Mouse (Mus musculus): ENCODE data around the gene Cdc37. TPM values are rescaled to one million over a fixed set of nuclear protein-coding genes. Genes with fewer than 3 reads are reported as not detected.
"Not testable (repeated sequence)": the region's sequence is repeated elsewhere in the genome, so short reads cannot be mapped to it uniquely, and the experiment has no call there.

Gene Cdc37
- polyA plus RNA-seq (2015; fragmentation: Nextera tagmentation; extraction: Ambion mirVana): 226 and 279 TPM in 2 replicates

- H3K36me3 ChIP-seq (ENCODE audit: control insufficient read depth, insufficient read depth): peaks cover 2% of the 10 kb centered on the region
- 3% methylated on average over 56 of the region's 56 CpGs for WGBS
- peak within 1 kb of the TSS; percentile 93 for H3K4me3 ChIP-seq (ENCODE audit: low read length)
- no peaks in the 10 kb centered on the region for H3K9me3 ChIP-seq (replicated peaks; ENCODE audit: control insufficient read depth, low read length)
- ATAC-seq (replicated peaks; ENCODE audit: extremely low read depth, insufficient read depth, low FRiP score): peak; percentile 91
- peak within 1 kb of the TSS; percentile 93 for H3K9ac ChIP-seq (ENCODE audit: low read length)
- peaks cover 51% of the 10 kb centered on the region for H3K4me1 ChIP-seq (ENCODE audit: control insufficient read depth, insufficient read depth, low read length)
- H3K4me2 ChIP-seq (ENCODE audit: low read depth, low read length): peak within 1 kb of the TSS; percentile 97
- peak within 1 kb of the TSS; percentile 84 for H3K27ac ChIP-seq (ENCODE audit: low read length)
- no peaks in the 10 kb centered on the region for H3K27me3 ChIP-seq (ENCODE audit: control insufficient read depth, insufficient read depth, low read length)
Observed at GRCm38 (mm10) chr9:21149654-21150419, at the start of gene Cdc37. Gene Cdc37, minus strand, starts transcription at chr9:21149982.

- WGBS: 89% methylated on average over 3 of the region's 3 CpGs
- no peak overlapping the region for H3K9ac ChIP-seq (ENCODE audit: low read length)
- no peak overlapping the region for H3K27ac ChIP-seq (ENCODE audit: low read length)
- peaks cover 2% of the 10 kb centered on the region; the same call in 1 of the 2 replicates for H3K4me1 ChIP-seq (ENCODE audit: control insufficient read depth, insufficient read depth, low read length)
- H3K9me3 ChIP-seq (replicated peaks; ENCODE audit: control insufficient read depth, low read length): no peaks in the 10 kb centered on the region
- no peak overlapping the region for H3K4me3 ChIP-seq (ENCODE audit: low read length)
- 0 out of 2 replicates have a peak, but pooled peaks cover 5% of the 10 kb centered on the region for H3K36me3 ChIP-seq (ENCODE audit: control insufficient read depth, insufficient read depth)
- no peaks in the 10 kb centered on the region for H3K27me3 ChIP-seq (ENCODE audit: control insufficient read depth, insufficient read depth, low read length)
- H3K4me2 ChIP-seq (ENCODE audit: low read depth, low read length): no peak overlapping the region
- no peak for ATAC-seq (replicated peaks; ENCODE audit: extremely low read depth, insufficient read depth, low FRiP score)
Observed at GRCm38 (mm10) chr9:21198960-21199359, 49.2 kb upstream of the Cdc37 start.

- Histone ChIP-seq H3K4me1 (ENCODE audit: control insufficient read depth, insufficient read depth, low read length) (peaks cover 2% of the 10 kb centered on the region; the same call in 1 of the 2 replicates), H3K9me3 (replicated peaks; ENCODE audit: control insufficient read depth, low read length) (no peaks in the 10 kb centered on the region), H3K36me3 (ENCODE audit: control insufficient read depth, insufficient read depth) (peaks cover 6% of the 10 kb centered on the region; the same call in 1 of the 2 replicates), H3K27me3 (ENCODE audit: control insufficient read depth, insufficient read depth, low read length) (no peaks in the 10 kb centered on the region), H3K4me3 (ENCODE audit: low read length) (no peak overlapping the region), H3K27ac (ENCODE audit: low read length) (no peak overlapping the region), H3K9ac (ENCODE audit: low read length) (no peak overlapping the region), H3K4me2 (ENCODE audit: low read depth, low read length) (no peak overlapping the region)
- WGBS: 49% methylated on average over 4 of the region's 4 CpGs
- no peak for ATAC-seq (replicated peaks; ENCODE audit: extremely low read depth, insufficient read depth, low FRiP score)
Observed at GRCm38 (mm10) chr9:21197981-21198380, 48.2 kb upstream of the Cdc37 start.

- Histone ChIP-seq H3K36me3 (ENCODE audit: control insufficient read depth, insufficient read depth) (peaks cover 15% of the 10 kb centered on the region), H3K4me2 (ENCODE audit: low read depth, low read length) (peak overlapping the region; percentile 53; the same call in 1 of the 2 replicates), H3K9ac (ENCODE audit: low read length) (peak overlapping the region; percentile 64), H3K27me3 (ENCODE audit: control insufficient read depth, insufficient read depth, low read length) (no peaks in the 10 kb centered on the region), H3K27ac (ENCODE audit: low read length) (no peak overlapping the region), H3K4me3 (ENCODE audit: low read length) (peak overlapping the region; percentile 30), H3K9me3 (replicated peaks; ENCODE audit: control insufficient read depth, low read length) (no peaks in the 10 kb centered on the region), H3K4me1 (ENCODE audit: control insufficient read depth, insufficient read depth, low read length) (peaks cover 2% of the 10 kb centered on the region; the same call in 1 of the 2 replicates)
- ATAC-seq (replicated peaks; ENCODE audit: extremely low read depth, insufficient read depth, low FRiP score): no peak
- WGBS: 44% methylated on average over 19 of the region's 19 CpGs
Observed at GRCm38 (mm10) chr9:21196521-21197433, 47.0 kb upstream of the Cdc37 start.

GRCm38 (mm10) chr9:21195736-21196505 is 46.1 kb upstream of the Cdc37 start:
- ATAC-seq (replicated peaks; ENCODE audit: extremely low read depth, insufficient read depth, low FRiP score); H3K4me1 ChIP-seq (ENCODE audit: control insufficient read depth, insufficient read depth, low read length); H3K4me2 ChIP-seq (ENCODE audit: low read depth, low read length); H3K27me3 ChIP-seq (ENCODE audit: control insufficient read depth, insufficient read depth, low read length); H3K9me3 ChIP-seq (replicated peaks; ENCODE audit: control insufficient read depth, low read length); H3K4me3 ChIP-seq (ENCODE audit: low read length); H3K27ac ChIP-seq (ENCODE audit: low read length); H3K9ac ChIP-seq (ENCODE audit: low read length): not testable (repeated sequence)
- H3K36me3 ChIP-seq (ENCODE audit: control insufficient read depth, insufficient read depth): peaks cover 16% of the 10 kb centered on the region
- WGBS: 60% methylated on average over 7 of the region's 7 CpGs

GRCm38 (mm10) chr9:21194787-21195493 is 45.2 kb upstream of the Cdc37 start:
- H3K4me3 ChIP-seq (ENCODE audit: low read length): no peak overlapping the region
- H3K27me3 ChIP-seq (ENCODE audit: control insufficient read depth, insufficient read depth, low read length): no peaks in the 10 kb centered on the region
- H3K27ac ChIP-seq (ENCODE audit: low read length): no peak overlapping the region
- peaks cover 15% of the 10 kb centered on the region for H3K36me3 ChIP-seq (ENCODE audit: control insufficient read depth, insufficient read depth)
- no peak overlapping the region for H3K9ac ChIP-seq (ENCODE audit: low read length)
- 71% methylated on average over 4 of the region's 4 CpGs for WGBS
- no peak for ATAC-seq (replicated peaks; ENCODE audit: extremely low read depth, insufficient read depth, low FRiP score)
- no peak overlapping the region for H3K4me2 ChIP-seq (ENCODE audit: low read depth, low read length)
- H3K9me3 ChIP-seq (replicated peaks; ENCODE audit: control insufficient read depth, low read length): no peaks in the 10 kb centered on the region
- H3K4me1 ChIP-seq (ENCODE audit: control insufficient read depth, insufficient read depth, low read length): peaks cover 2% of the 10 kb centered on the region

- 89% methylated on average over 3 of the region's 3 CpGs for WGBS
- Histone ChIP-seq H3K4me2 (ENCODE audit: low read depth, low read length) (no peak overlapping the region), H3K27ac (ENCODE audit: low read length) (no peak overlapping the region), H3K4me1 (ENCODE audit: control insufficient read depth, insufficient read depth, low read length) (peaks cover 2% of the 10 kb centered on the region), H3K27me3 (ENCODE audit: control insufficient read depth, insufficient read depth, low read length) (no peaks in the 10 kb centered on the region), H3K9ac (ENCODE audit: low read length) (no peak overlapping the region), H3K4me3 (ENCODE audit: low read length) (no peak overlapping the region), H3K9me3 (replicated peaks; ENCODE audit: control insufficient read depth, low read length) (no peaks in the 10 kb centered on the region), H3K36me3 (ENCODE audit: control insufficient read depth, insufficient read depth) (peaks cover 15% of the 10 kb centered on the region)
- no peak for ATAC-seq (replicated peaks; ENCODE audit: extremely low read depth, insufficient read depth, low FRiP score)
Observed at GRCm38 (mm10) chr9:21193786-21194185, 44.0 kb upstream of the Cdc37 start.

- no peak overlapping the region for H3K9ac ChIP-seq (ENCODE audit: low read length)
- peaks cover 15% of the 10 kb centered on the region for H3K36me3 ChIP-seq (ENCODE audit: control insufficient read depth, insufficient read depth)
- no peak overlapping the region for H3K4me3 ChIP-seq (ENCODE audit: low read length)
- H3K27ac ChIP-seq (ENCODE audit: low read length): no peak overlapping the region
- H3K4me2 ChIP-seq (ENCODE audit: low read depth, low read length): no peak overlapping the region
- H3K4me1 ChIP-seq (ENCODE audit: control insufficient read depth, insufficient read depth, low read length): peaks cover 4% of the 10 kb centered on the region
- 80% methylated on average over 3 of the region's 3 CpGs for WGBS
- H3K27me3 ChIP-seq (ENCODE audit: control insufficient read depth, insufficient read depth, low read length): no peaks in the 10 kb centered on the region
- H3K9me3 ChIP-seq (replicated peaks; ENCODE audit: control insufficient read depth, low read length): no peaks in the 10 kb centered on the region
- no peak for ATAC-seq (replicated peaks; ENCODE audit: extremely low read depth, insufficient read depth, low FRiP score)
Observed at GRCm38 (mm10) chr9:21190670-21191069, 40.9 kb upstream of the Cdc37 start.
